Mouse (Mus musculus): Measurements from ENCODE around the gene Rragc. TPM values are rescaled to one million over a fixed set of nuclear protein-coding genes. Genes with fewer than 3 reads are reported as not detected.

Gene Rragc
- 54.0 and 55.2 TPM in 2 replicates for polyA plus RNA-seq (2014; fragmentation: Nextera tagmentation; extraction: Ambion mirVana)

DNA sequence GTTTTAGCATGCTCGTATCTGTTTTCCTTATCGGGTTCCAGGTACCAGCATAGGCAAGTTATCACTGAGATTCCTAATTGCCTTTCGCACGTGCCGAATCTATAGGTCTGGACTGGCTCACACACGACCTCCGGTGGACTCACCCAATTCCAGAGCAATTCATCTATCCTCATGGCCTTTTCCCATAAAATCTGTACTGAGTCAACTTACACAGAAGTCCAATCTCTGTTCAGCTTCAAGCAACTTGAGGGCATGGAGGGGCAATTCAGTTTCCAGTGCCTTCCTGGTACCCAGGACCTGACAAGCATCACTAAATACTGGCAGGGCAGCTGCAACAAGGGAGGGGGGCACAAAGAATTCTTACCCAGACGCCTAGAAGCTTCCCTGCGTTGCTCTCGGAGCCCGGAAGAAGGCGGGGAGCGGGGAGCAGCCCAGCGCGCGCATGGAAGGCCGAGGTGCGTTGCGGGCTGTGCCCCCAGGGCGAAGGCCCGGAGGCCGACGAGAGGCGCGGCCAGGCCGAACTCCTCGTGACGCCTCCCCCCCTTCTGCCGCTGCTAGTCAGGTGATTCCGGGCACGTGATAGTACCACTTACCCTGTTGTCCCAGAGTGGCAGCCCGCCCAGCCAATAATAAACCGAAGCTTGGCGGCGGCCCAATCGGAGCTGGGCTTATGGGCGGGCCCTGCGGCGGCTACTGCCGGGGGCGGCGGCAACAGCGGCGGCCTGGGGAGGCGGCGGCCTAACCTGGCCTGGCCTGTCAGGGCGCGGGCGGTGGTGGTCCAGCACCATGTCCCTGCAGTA is at the start of gene Rragc:
Gene Rragc (plus strand): TSS at position 699 of the 800 bp plus-strand sequence.
- Histone ChIP-seq H3K36me3 (replicated peaks; ENCODE audit: control insufficient read depth, insufficient read depth, low read depth, low read length) (no peaks in the 10 kb centered on the region; the same call in 1 of the 2 replicates), H3K9me3 (replicated peaks; ENCODE audit: control insufficient read depth, low read length) (no peaks in the 10 kb centered on the region), H3K4me2 (ENCODE audit: low read depth, low read length) (peak within 1 kb of the TSS; percentile 84), H3K4me1 (ENCODE audit: control insufficient read depth, insufficient read depth, low read length) (no peaks in the 10 kb centered on the region), H3K27me3 (ENCODE audit: control insufficient read depth, insufficient read depth, low read length) (no peaks in the 10 kb centered on the region), H3K27ac (replicated peaks; ENCODE audit: low read depth, low read length) (peak within 1 kb of the TSS; percentile 57), H3K9ac (replicated peaks; ENCODE audit: low read length) (peak within 1 kb of the TSS; percentile 85), H3K4me3 (ENCODE audit: low read depth, low read length) (peak within 1 kb of the TSS; percentile 96)
- ATAC-seq (replicated peaks; ENCODE audit: insufficient number of reproducible peaks, low FRiP score, low TSS enrichment, low read depth) (peak; percentile 99), DNase-seq (ENCODE audit: low spot score) (peak; percentile 99)
- under 1% methylated on average over 46 of the region's 49 CpGs for WGBS

DNA sequence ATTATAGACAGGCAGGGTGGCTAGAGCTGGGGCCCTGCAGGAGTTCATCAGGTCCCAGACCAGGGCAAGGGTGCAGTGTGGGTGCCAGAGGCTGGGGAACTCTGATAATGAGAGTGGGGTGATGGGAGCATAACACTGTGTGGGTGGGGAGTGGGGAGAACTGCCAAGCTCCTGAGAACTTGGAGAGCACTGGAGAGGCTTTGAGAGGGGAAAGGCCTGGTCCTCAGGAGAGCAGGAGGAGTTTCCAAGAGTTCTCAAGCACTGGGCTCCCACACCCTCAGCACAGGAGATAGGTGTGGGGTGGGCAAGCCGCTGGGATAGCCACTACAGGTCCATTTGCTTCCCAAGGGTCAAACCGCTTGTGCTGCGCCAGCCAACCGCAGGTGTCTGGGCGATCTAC is 23.5 kb upstream of the Rragc start:
- H3K36me3 ChIP-seq (replicated peaks; ENCODE audit: control insufficient read depth, insufficient read depth, low read depth, low read length): no peaks in the 10 kb centered on the region
- ATAC-seq (replicated peaks; ENCODE audit: insufficient number of reproducible peaks, low FRiP score, low TSS enrichment, low read depth) (no peak), DNase-seq (ENCODE audit: low spot score) (no peak)
- no peak overlapping the region for H3K4me3 ChIP-seq (ENCODE audit: low read depth, low read length)
- no peaks in the 10 kb centered on the region for H3K9me3 ChIP-seq (replicated peaks; ENCODE audit: control insufficient read depth, low read length)
- H3K9ac ChIP-seq (replicated peaks; ENCODE audit: low read length): no peak overlapping the region
- 85% methylated on average over 5 of the region's 5 CpGs for WGBS
- H3K4me1 ChIP-seq (ENCODE audit: control insufficient read depth, insufficient read depth, low read length): no peaks in the 10 kb centered on the region
- no peaks in the 10 kb centered on the region for H3K27me3 ChIP-seq (ENCODE audit: control insufficient read depth, insufficient read depth, low read length)
- no peak overlapping the region for H3K4me2 ChIP-seq (ENCODE audit: low read depth, low read length)
- H3K27ac ChIP-seq (replicated peaks; ENCODE audit: low read depth, low read length): no peak overlapping the region

DNA sequence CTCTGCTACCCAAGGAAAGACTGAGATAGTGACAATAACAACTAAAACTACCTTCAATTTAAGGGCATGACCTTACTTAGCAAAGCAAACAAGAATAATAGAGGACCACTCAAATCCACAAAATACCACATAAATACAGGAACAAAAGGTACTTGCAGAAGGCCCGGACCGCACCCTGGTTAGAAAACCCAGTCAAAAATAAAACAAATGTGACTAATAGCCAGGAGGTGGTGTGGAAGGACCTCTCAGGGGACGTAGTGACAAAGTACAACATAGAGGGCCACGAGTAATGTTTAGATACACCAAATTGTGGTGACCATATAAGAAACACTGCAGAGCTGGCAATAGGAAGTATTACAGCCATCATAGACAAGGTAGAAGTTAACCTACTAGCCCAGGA is 23.0 kb upstream of the Rragc start:
- 78% methylated on average over 4 of the region's 4 CpGs for WGBS
- ATAC-seq (replicated peaks; ENCODE audit: insufficient number of reproducible peaks, low FRiP score, low TSS enrichment, low read depth) (no peak), DNase-seq (ENCODE audit: low spot score) (no peak)
- Histone ChIP-seq H3K27ac (replicated peaks; ENCODE audit: low read depth, low read length) (no peak overlapping the region), H3K9ac (replicated peaks; ENCODE audit: low read length) (no peak overlapping the region), H3K36me3 (replicated peaks; ENCODE audit: control insufficient read depth, insufficient read depth, low read depth, low read length) (no peaks in the 10 kb centered on the region), H3K9me3 (replicated peaks; ENCODE audit: control insufficient read depth, low read length) (no peaks in the 10 kb centered on the region), H3K27me3 (ENCODE audit: control insufficient read depth, insufficient read depth, low read length) (no peaks in the 10 kb centered on the region), H3K4me1 (ENCODE audit: control insufficient read depth, insufficient read depth, low read length) (no peaks in the 10 kb centered on the region), H3K4me2 (ENCODE audit: low read depth, low read length) (no peak overlapping the region), H3K4me3 (ENCODE audit: low read depth, low read length) (no peak overlapping the region)

DNA sequence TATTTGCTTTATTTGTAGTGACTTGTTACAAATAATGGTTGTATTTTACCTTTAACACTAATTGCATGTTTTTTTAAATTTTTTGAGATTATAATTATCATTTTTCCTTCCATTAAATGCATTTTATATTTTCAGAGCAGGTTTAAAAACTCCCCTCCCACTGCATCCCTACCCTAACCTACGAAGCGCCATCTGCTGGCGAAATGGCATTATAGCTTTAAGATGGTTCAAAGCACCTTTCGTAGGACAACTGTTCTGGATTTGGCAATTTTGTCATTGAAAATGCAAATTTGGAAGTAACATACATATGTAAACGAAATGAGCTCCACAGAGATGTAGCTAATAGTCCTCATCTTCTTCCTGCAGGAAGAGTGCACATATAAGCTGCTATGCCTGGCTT is 18.6 kb upstream of the Rragc start:
- H3K4me1 ChIP-seq (ENCODE audit: control insufficient read depth, insufficient read depth, low read length): no peaks in the 10 kb centered on the region

DNA sequence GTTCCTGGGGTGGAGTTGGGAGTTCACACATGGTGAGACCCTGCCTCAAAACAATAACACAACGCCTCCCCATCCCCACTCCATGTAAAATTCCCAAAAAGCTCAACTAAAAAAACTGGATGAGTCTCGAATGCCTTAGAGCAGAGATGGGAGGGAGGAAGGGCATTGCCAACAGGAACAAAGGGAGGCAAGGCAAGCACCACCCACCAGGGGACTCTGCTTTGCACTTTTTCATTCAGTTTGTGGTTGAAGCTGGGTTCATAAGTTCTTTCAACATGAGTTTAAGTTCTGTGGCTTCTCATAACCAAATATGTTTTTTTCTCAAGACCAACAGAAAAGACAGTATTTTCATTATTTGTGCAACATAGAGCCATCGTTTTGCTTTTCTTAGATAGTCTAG is 13.8 kb upstream of the Rragc start:
- no peak for DNase-seq (ENCODE audit: low spot score)
- WGBS: 79% methylated on average over 3 of the region's 3 CpGs
- Histone ChIP-seq H3K4me1 (ENCODE audit: control insufficient read depth, insufficient read depth, low read length) (no peaks in the 10 kb centered on the region), H3K27ac (replicated peaks; ENCODE audit: low read depth, low read length) (no peak overlapping the region), H3K4me3 (ENCODE audit: low read depth, low read length) (no peak overlapping the region), H3K9ac (replicated peaks; ENCODE audit: low read length) (no peak overlapping the region), H3K4me2 (ENCODE audit: low read depth, low read length) (no peak overlapping the region), H3K9me3 (replicated peaks; ENCODE audit: control insufficient read depth, low read length) (no peaks in the 10 kb centered on the region), H3K36me3 (replicated peaks; ENCODE audit: control insufficient read depth, insufficient read depth, low read depth, low read length) (no peaks in the 10 kb centered on the region), H3K27me3 (ENCODE audit: control insufficient read depth, insufficient read depth, low read length) (no peaks in the 10 kb centered on the region)
- no peak for ATAC-seq (replicated peaks; ENCODE audit: insufficient number of reproducible peaks, low FRiP score, low TSS enrichment, low read depth)

More for the DNA sequence above, 18.6 kb upstream of the Rragc start:
- Histone ChIP-seq H3K4me3 (ENCODE audit: low read depth, low read length) (no peak overlapping the region), H3K9me3 (replicated peaks; ENCODE audit: control insufficient read depth, low read length) (no peaks in the 10 kb centered on the region), H3K9ac (replicated peaks; ENCODE audit: low read length) (no peak overlapping the region), H3K4me2 (ENCODE audit: low read depth, low read length) (no peak overlapping the region), H3K27me3 (ENCODE audit: control insufficient read depth, insufficient read depth, low read length) (no peaks in the 10 kb centered on the region), H3K27ac (replicated peaks; ENCODE audit: low read depth, low read length) (no peak overlapping the region), H3K36me3 (replicated peaks; ENCODE audit: control insufficient read depth, insufficient read depth, low read depth, low read length) (no peaks in the 10 kb centered on the region)
- ATAC-seq (replicated peaks; ENCODE audit: insufficient number of reproducible peaks, low FRiP score, low TSS enrichment, low read depth): no peak
- 15% methylated on average over 5 of the region's 5 CpGs for WGBS
- DNase-seq (ENCODE audit: low spot score): peak; percentile 73

DNA sequence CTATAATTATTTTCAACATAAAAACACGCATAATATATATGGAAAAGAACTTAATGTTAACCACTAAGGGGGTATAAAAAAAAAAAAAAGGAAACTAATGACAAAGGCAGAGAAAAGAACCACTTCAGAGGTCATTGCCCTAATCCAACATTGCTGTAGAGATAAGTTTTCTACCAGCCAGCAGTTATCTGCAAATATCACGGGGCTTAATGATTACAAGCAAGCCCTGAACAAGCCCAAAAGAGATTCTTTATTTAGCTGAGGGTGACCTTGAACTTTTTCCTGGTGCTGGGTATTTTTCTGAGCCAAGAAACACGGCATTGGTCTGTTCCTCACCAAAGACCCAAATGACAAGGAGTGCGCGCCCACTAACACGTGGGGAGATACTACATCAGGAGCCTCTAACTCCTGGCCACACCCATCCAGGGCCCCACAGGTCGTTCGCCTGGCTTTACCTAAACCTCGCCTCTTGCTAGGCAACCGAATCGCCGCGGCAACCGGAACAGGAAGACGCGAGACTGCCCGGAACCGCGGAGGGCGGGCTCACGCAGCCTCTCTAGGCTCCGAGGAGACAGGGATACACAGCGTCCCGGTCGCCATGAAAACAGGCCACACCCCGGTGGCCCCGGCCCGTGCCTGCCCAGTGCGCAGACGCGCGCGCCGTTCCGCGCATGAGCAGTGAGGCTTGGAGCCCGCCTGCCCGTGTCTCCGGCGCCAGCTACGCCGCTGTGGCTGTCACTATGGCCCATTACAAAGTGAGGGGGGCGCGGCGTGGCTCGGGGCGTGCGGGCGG is 12.7 kb upstream of the Rragc start, which contains the start of gene Mycbp:
Gene Mycbp (plus strand): TSS at position 500 of the 793 bp plus-strand sequence.
- Histone ChIP-seq H3K4me2 (ENCODE audit: low read depth, low read length) (peak within 1 kb of the TSS; percentile 64), H3K9ac (replicated peaks; ENCODE audit: low read length) (peak within 1 kb of the TSS; percentile 80), H3K27ac (replicated peaks; ENCODE audit: low read depth, low read length) (peak within 1 kb of the TSS; percentile 70), H3K27me3 (ENCODE audit: control insufficient read depth, insufficient read depth, low read length) (no peaks in the 10 kb centered on the region), H3K4me1 (ENCODE audit: control insufficient read depth, insufficient read depth, low read length) (no peaks in the 10 kb centered on the region), H3K36me3 (replicated peaks; ENCODE audit: control insufficient read depth, insufficient read depth, low read depth, low read length) (no peaks in the 10 kb centered on the region), H3K4me3 (ENCODE audit: low read depth, low read length) (peak within 1 kb of the TSS; percentile 86), H3K9me3 (replicated peaks; ENCODE audit: control insufficient read depth, low read length) (no peaks in the 10 kb centered on the region)
- DNase-seq (ENCODE audit: low spot score): peak; percentile 98
- under 1% methylated on average over 49 of the region's 49 CpGs for WGBS
- peak; percentile 100 for ATAC-seq (replicated peaks; ENCODE audit: insufficient number of reproducible peaks, low FRiP score, low TSS enrichment, low read depth)

DNA sequence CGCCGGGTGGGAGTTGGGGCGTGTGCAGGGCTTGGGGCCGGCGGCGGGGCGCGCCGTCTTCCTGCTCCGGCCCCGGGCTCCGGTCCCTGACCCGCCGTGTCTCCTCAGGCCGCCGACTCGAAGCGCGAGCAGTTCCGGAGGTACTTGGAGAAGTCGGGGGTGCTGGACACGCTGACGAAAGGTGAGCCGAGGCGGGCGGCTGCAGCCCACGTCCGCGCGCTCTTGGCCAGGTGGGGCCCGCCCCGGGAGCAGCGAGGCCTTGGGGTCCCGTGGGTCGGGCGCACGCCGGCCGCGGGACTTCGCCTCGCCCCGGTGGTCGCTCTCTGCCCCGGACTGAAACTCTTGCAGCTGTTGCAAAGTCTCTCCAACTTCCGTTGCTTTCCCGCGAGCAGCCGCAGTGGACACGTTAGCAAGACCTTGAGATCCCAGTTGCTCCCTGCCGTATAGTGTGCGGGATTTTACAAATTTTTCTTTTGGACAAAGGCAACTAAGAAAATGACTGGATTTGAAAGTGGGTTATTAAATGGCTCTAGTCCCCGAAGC is 12.0 kb upstream of the Rragc start:
- H3K4me3 ChIP-seq (ENCODE audit: low read depth, low read length): peak overlapping the region; percentile 86
- H3K27ac ChIP-seq (replicated peaks; ENCODE audit: low read depth, low read length): peak overlapping the region; percentile 70
- DNase-seq (ENCODE audit: low spot score) (peak; percentile 43), ATAC-seq (replicated peaks; ENCODE audit: insufficient number of reproducible peaks, low FRiP score, low TSS enrichment, low read depth) (no peak)
- peak overlapping the region; percentile 64 for H3K4me2 ChIP-seq (ENCODE audit: low read depth, low read length)
- no peaks in the 10 kb centered on the region for H3K9me3 ChIP-seq (replicated peaks; ENCODE audit: control insufficient read depth, low read length)
- H3K27me3 ChIP-seq (ENCODE audit: control insufficient read depth, insufficient read depth, low read length): no peaks in the 10 kb centered on the region
- WGBS: under 1% methylated on average over 49 of the region's 53 CpGs
- no peaks in the 10 kb centered on the region for H3K4me1 ChIP-seq (ENCODE audit: control insufficient read depth, insufficient read depth, low read length)
- peak overlapping the region; percentile 80 for H3K9ac ChIP-seq (replicated peaks; ENCODE audit: low read length)
- no peaks in the 10 kb centered on the region for H3K36me3 ChIP-seq (replicated peaks; ENCODE audit: control insufficient read depth, insufficient read depth, low read depth, low read length)
